Mouse (Mus musculus) stomach, postnatal 0 days (tissue): Measurements from ENCODE around the gene Oasl1.

Source experiments
- CTCF ChIP-seq: IDR thresholded peaks from 2 replicates; pipeline ENCODE4 v1.5.1; 2016; ENCODE audit warnings: antibody characterized with exemption, low read depth, mild to moderate bottlenecking, moderate library complexity
- EP300 ChIP-seq: optimal IDR thresholded peaks from 2 replicates; pipeline ENCODE3; 2016; ENCODE audit warnings: antibody characterized with exemption

- TF ChIP-seq CTCF, result no peak
- no peak for TF ChIP-seq EP300
These were observed 36.2 kb upstream of the Oasl1 start for GRCm38 (mm10) chr5:114886801-114887200.
